ENCODE assay signal across 13 mouse cellular contexts in the genomic region with DNA sequence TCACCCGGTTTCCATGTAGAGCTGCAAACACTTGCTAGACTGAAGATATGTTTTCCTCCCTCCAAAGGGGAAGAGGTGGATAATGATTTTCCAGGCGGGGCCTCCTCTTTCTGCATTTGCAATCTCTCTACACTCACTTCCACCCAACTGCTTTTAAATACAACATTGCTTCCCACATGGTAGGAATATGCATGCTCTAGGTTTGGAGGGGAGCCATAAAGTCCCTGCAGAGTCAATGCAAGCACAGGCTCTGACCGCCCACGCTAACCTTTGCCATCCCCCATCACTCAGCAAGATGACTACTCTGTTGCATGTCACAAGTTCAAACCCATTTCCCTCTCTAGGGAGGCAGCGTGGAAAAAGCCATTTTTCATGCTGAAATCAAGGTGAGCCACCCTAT.
"Had no signal": no experiment of that assay in that cellular context is flagged by ENCODE, and none has a peak within 500 bp of the region (broad histone marks: within the 10 kb centered on the region; RNA-seq: fewer than 3 reads in every experiment).

No protein-coding gene starts in this region.

- H3K27me3 ChIP-seq: midbrain, embryonic 13.5 days; midbrain, embryonic 15.5 days; neural tube, embryonic 12.5 days had no signal

- H3K4me1 ChIP-seq: midbrain, embryonic 13.5 days; midbrain, embryonic 15.5 days; neural tube, embryonic 12.5 days had no signal

- H3K36me3 ChIP-seq: midbrain, embryonic 13.5 days; midbrain, embryonic 15.5 days; neural tube, embryonic 12.5 days had no signal

- DNase-seq: lung, adult 18-20 months; lung, embryonic 14.5 days; lung, postnatal 10 days; lung, postnatal 4 days; right cerebral cortex, postnatal 14 days; spleen, adult 18-20 months; thymus, adult 18-20 months; thymus, postnatal 14 days; thymus, postnatal 36 days had no signal

- ATAC-seq: midbrain, embryonic 13.5 days; midbrain, embryonic 15.5 days had no signal

- H3K9ac ChIP-seq: lung, embryonic 14.5 days; midbrain, embryonic 13.5 days; midbrain, embryonic 15.5 days; neural tube, embryonic 12.5 days had no signal

- H3K9me3 ChIP-seq: midbrain, embryonic 13.5 days; midbrain, embryonic 15.5 days; neural tube, embryonic 12.5 days had no signal

- H3K27ac ChIP-seq: midbrain, embryonic 13.5 days; midbrain, embryonic 15.5 days; neural tube, embryonic 12.5 days had no signal

- H3K4me2 ChIP-seq: lung, embryonic 14.5 days; midbrain, embryonic 11.5 days; midbrain, embryonic 13.5 days; midbrain, embryonic 15.5 days; neural tube, embryonic 12.5 days had no signal

- H3K4me3 ChIP-seq: midbrain, embryonic 13.5 days; midbrain, embryonic 15.5 days; neural tube, embryonic 12.5 days had no signal
